Mouse (Mus musculus) E14TG2a.4 (cell line): ENCODE results near the gene Rhbdl1.

Experiments used
- CTCF ChIP-seq: conservative IDR thresholded peaks from 2 replicates; pipeline ENCODE4 v1.5.1; 2014; ENCODE audit warnings: low read length
- NANOG ChIP-seq: IDR thresholded peaks from 2 replicates; pipeline ENCODE4 v1.6.1; 2014; ENCODE audit warnings: borderline replicate concordance, low read length, mixed read lengths
- POU5F1 ChIP-seq: IDR thresholded peaks from 2 replicates; pipeline ENCODE4 v1.6.1; 2014; ENCODE audit warnings: low read length, borderline replicate concordance

DNA sequence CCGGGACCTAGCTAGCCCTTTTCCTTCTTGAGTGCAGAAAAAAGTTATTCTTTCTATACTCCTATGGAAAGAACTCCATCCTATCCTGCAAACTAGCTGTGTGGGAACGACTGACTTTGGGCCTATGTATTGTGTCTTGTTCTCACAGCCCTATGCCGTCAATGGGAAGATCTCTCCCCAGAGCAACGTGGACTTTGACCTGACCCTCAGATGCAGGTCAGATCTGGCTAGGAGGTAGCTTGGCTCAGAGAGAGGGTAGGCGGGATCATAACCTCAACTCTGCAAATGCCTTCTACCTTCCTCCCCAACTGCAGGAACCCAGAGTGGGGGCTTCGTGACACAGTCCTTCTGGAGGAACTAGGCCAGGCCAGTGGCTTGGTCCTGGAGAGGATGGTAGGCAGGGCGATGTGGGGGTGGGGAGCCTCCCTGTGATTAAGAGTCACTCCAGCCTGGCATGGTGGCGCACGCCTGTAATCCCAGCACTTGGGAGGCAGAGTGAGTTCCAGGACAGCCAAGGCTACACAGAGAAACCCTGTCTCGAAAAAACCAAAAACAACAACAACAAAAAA, 39.3 kb upstream of the Rhbdl1 start:
- TF ChIP-seq CTCF, result no peak
- no peak for TF ChIP-seq POU5F1
- no peak for TF ChIP-seq NANOG
